Mouse (Mus musculus): ENCODE results near the gene Smarca2. TPM values are rescaled to one million over a fixed set of nuclear protein-coding genes. Genes with fewer than 3 reads are reported as not detected.
"Not testable (repeated sequence)": the region's sequence is repeated elsewhere in the genome, so short reads cannot be mapped to it uniquely, and the experiment has no call there.

The Smarca2 gene
- total RNA-seq, 1 experiment from 2014 or later: 105 TPM

- no peak for DNase-seq
These were observed 92.3 kb downstream of the Smarca2 start for GRCm38 (mm10) chr19:26697107-26697506.

- no peak for DNase-seq
These were observed 99.8 kb downstream of the Smarca2 start for GRCm38 (mm10) chr19:26704545-26705209.

- DNase-seq: peak; percentile 14
These were observed 102.1 kb downstream of the Smarca2 start for GRCm38 (mm10) chr19:26706910-26707309.

- no peak for DNase-seq
These were observed 104.2 kb downstream of the Smarca2 start for GRCm38 (mm10) chr19:26709095-26709494.

- no peak for DNase-seq
These were observed 106.4 kb downstream of the Smarca2 start for GRCm38 (mm10) chr19:26711268-26711667.

GRCm38 (mm10) chr19:26716217-26716616 is 111.4 kb downstream of the Smarca2 start:
- DNase-seq: peak; percentile 27

- peak; percentile 37 for DNase-seq
These were observed 113.4 kb downstream of the Smarca2 start for GRCm38 (mm10) chr19:26718221-26718620.

- DNase-seq: no peak
These were observed 114.3 kb downstream of the Smarca2 start for GRCm38 (mm10) chr19:26719161-26719560.

GRCm38 (mm10) chr19:26721741-26722140 is 116.9 kb downstream of the Smarca2 start:
- DNase-seq: no peak

GRCm38 (mm10) chr19:26723899-26724298 is 119.0 kb downstream of the Smarca2 start:
- DNase-seq: no peak

GRCm38 (mm10) chr19:26724626-26725025 is 119.8 kb downstream of the Smarca2 start:
- DNase-seq: no peak

GRCm38 (mm10) chr19:26727796-26728195 is 122.9 kb downstream of the Smarca2 start:
- no peak for DNase-seq

GRCm38 (mm10) chr19:26730486-26730885 is 125.6 kb downstream of the Smarca2 start:
- DNase-seq: no peak

- DNase-seq: no peak
These were observed 126.3 kb downstream of the Smarca2 start for GRCm38 (mm10) chr19:26731121-26731520.

- DNase-seq: no peak
These were observed 127.0 kb downstream of the Smarca2 start for GRCm38 (mm10) chr19:26731809-26732208.

GRCm38 (mm10) chr19:26733055-26733454 is 128.2 kb downstream of the Smarca2 start:
- no peak for DNase-seq

GRCm38 (mm10) chr19:26733546-26734100 is 128.8 kb downstream of the Smarca2 start:
- no peak for DNase-seq

- DNase-seq: no peak
These were observed 129.9 kb downstream of the Smarca2 start for GRCm38 (mm10) chr19:26734704-26735109.

GRCm38 (mm10) chr19:26745021-26745420 is 140.2 kb downstream of the Smarca2 start:
- DNase-seq: not testable (repeated sequence)

- DNase-seq: no peak
These were observed 140.7 kb downstream of the Smarca2 start for GRCm38 (mm10) chr19:26745567-26745966.

- no peak for DNase-seq
These were observed 141.4 kb downstream of the Smarca2 start for GRCm38 (mm10) chr19:26746290-26746689.

GRCm38 (mm10) chr19:26746709-26747467 is 142.0 kb downstream of the Smarca2 start:
- no peak for DNase-seq
